Mouse (Mus musculus): ENCODE data around the gene Hspb8.

DNA sequence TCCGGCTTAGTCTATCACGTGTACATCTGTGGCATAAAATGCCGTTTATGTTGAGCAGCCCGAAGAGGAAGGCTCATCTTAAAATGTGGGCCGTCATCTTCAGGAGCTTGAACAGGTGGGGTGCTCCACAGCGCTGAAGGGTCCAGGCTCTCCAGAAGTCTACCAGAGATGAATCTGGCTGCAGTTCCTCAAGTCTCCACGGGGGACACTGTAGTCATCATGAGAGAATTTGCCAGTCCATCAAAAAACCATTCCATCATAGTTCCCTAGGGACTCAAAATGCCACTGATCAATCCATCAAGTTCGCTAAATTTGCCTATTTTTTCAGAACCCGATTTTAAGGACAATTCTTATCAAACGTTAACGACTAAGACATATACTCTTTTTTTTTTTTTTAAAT, 36.6 kb downstream of the Hspb8 start:
- TF ChIP-seq CTCF (IDR thresholded peaks at IDR 0.05; ENCODE audit: control insufficient read depth, insufficient read depth, insufficient replicate concordance, low read depth, low read length) (peak; percentile 51; the same call in 1 of the 2 replicates), POLR2A (IDR thresholded peaks at IDR 0.05; ENCODE audit: control insufficient read depth, low read depth, low read length) (no peak)
